Mouse (Mus musculus) liver, embryonic 12.5 days (tissue): ENCODE measurements around the gene Samd4. TPM values are rescaled to one million over a fixed set of nuclear protein-coding genes. Genes with fewer than 3 reads are reported as not detected.

Experiments used
- ATAC-seq: fragments of 200-750 bp; cut with Nextera tagmentation; 2 replicates; pipeline ENCODE4 v1.8.0; 2017; ENCODE audit warnings: moderate number of reproducible peaks, mild to moderate bottlenecking, moderate library complexity
- H3K27ac ChIP-seq: fragments of 300-500 bp; sonication (generic); 2 replicates; pipeline ENCODE4 v1.5.1; 2016; ENCODE audit warnings: mild to moderate bottlenecking
- H3K27me3 ChIP-seq: fragments of 300-500 bp; sonication (generic); replicated peaks from 2 replicates; pipeline ENCODE4 v1.6.1; 2016; ENCODE audit warnings: mild to moderate bottlenecking, moderate library complexity
- H3K36me3 ChIP-seq: fragments of 300-500 bp; sonication (generic); 2 replicates; pipeline ENCODE4 v1.6.1; 2016; ENCODE audit warnings: mild to moderate bottlenecking, moderate library complexity
- H3K4me1 ChIP-seq: fragments of 300-500 bp; sonication (generic); 2 replicates; pipeline ENCODE4 v1.6.1; 2016
- H3K4me2 ChIP-seq: fragments of 300-500 bp; sonication (generic); 2 replicates; pipeline ENCODE4 v1.6.1; 2016; ENCODE audit warnings: mild to moderate bottlenecking, moderate library complexity
- H3K4me3 ChIP-seq: fragments of 300-500 bp; sonication (generic); 2 replicates; pipeline ENCODE4 v1.5.1; 2016; ENCODE audit warnings: mild to moderate bottlenecking, moderate library complexity
- H3K9ac ChIP-seq: fragments of 300-500 bp; sonication (generic); 2 replicates; pipeline ENCODE4 v1.6.1; 2016; ENCODE audit warnings: mild to moderate bottlenecking, moderate library complexity
- H3K9me3 ChIP-seq: fragments of 300-500 bp; sonication (generic); replicated peaks from 2 replicates; pipeline ENCODE4 v1.6.1; 2016; ENCODE audit warnings: mild to moderate bottlenecking, moderate library complexity
- WGBS: fragments of 180-500 bp; shearing (Covaris S2); methylation state at CpG from one replicate; pipeline ENCODE4 v1.1.7; 2016; ENCODE audit not compliant: insufficient replicate concordance; 5-methylcytosine and 5-hydroxymethylcytosine counted together
- polyA plus RNA-seq: library from polyadenylated mRNA; unstranded; fragments of >200 nt; fragmentation: Nextera tagmentation; extraction: Ambion mirVana; gene quantifications from 2 replicates; pipeline ENCODE4 v1.2.1, GENCODE M21; 2016

Gene Samd4
- polyA plus RNA-seq, 1 experiment from 2014 or later = 0.67 TPM

DNA sequence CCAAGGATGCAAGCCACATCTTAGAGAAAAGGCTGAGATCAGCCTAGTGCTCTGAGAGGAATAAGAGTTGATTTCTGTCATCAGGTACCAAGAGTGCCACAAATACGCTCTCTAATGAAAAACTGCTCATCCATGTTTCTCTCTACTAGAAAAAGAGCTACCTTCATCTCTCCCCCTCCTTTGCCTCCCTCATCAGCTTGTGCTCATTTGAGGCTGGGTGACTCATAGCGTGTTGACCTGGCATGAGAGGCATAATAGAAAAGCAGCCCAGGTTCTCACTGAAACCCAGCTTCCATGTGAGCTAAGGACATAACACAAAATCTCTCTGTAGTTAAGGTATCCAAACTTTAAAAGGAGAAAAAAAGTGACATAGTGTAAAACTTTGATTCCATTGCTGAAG, 176.3 kb downstream of the Samd4 start:
- Histone ChIP-seq H3K4me1 (no peaks in the 10 kb centered on the region), H3K4me3 (no peak overlapping the region), H3K27me3 (0 out of 2 replicates have a peak, but pooled peaks cover 7% of the 10 kb centered on the region), H3K9me3 (no peaks in the 10 kb centered on the region), H3K9ac (no peak overlapping the region), H3K27ac (no peak overlapping the region), H3K36me3 (no peaks in the 10 kb centered on the region), H3K4me2 (no peak overlapping the region)
- 75% methylated on average over 2 of the region's 2 CpGs for WGBS
- no peak for ATAC-seq

DNA sequence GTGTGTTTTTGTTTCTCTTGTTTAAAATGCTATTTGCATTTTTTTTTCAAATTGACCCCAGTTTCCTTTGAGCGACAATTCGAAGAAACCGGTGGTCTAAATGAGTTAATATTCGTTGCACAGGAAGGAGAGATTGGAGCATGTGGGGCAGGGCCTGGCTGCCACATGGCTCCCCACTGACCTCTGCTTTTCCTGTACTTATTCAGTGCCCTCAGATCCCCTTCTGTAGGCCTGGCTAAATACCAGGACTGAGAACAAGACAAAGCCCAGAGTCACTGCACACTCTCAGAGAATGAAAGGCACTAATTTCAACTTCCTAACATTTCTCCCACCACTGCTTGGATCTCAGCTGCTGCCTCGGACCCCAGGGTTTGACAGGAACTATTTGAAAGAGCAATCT, 182.4 kb downstream of the Samd4 start:
- no peaks in the 10 kb centered on the region for H3K36me3 ChIP-seq
- H3K4me2 ChIP-seq = no peak overlapping the region
- 54% methylated on average over 5 of the region's 5 CpGs for WGBS
- no peaks in the 10 kb centered on the region for H3K4me1 ChIP-seq
- H3K27me3 ChIP-seq = 0 out of 2 replicates have a peak, but pooled peaks cover under 1% of the 10 kb centered on the region
- H3K27ac ChIP-seq = no peak overlapping the region
- H3K9ac ChIP-seq = no peak overlapping the region
- H3K9me3 ChIP-seq = no peaks in the 10 kb centered on the region
- no peak overlapping the region for H3K4me3 ChIP-seq
- no peak for ATAC-seq

DNA sequence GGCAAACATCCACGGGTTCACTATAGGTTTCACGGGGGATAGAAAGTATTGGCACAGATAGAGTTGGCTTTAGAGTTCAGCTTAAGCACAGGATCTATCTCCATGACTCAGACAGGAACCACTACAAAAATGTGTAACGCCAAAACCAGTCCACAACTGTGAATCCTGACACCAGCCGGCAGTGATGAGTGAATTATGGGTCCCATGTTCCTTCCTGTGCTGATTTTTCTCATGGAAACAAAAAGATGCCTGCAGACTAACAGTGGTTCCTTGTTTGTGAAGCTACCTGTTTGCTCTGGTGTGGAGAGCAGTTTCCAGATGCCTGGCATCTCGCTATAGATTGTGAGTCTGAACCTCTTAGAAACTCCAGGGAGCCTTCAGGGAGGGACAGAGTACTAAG, 184.2 kb downstream of the Samd4 start:
- ATAC-seq = no peak
- 59% methylated on average over 5 of the region's 5 CpGs for WGBS
- Histone ChIP-seq H3K9ac (no peak overlapping the region), H3K4me1 (no peaks in the 10 kb centered on the region), H3K4me3 (no peak overlapping the region), H3K9me3 (no peaks in the 10 kb centered on the region), H3K4me2 (no peak overlapping the region), H3K27ac (no peak overlapping the region), H3K27me3 (no peaks in the 10 kb centered on the region), H3K36me3 (no peaks in the 10 kb centered on the region)

GRCm38 (mm10) chr14:47074045-47074666, 191.5 kb downstream of the Samd4 start:
- Histone ChIP-seq H3K4me2 (no peak overlapping the region), H3K27ac (no peak overlapping the region), H3K4me3 (no peak overlapping the region), H3K9me3 (no peaks in the 10 kb centered on the region), H3K4me1 (no peaks in the 10 kb centered on the region), H3K27me3 (0 out of 2 replicates have a peak, but pooled peaks cover 8% of the 10 kb centered on the region), H3K9ac (no peak overlapping the region), H3K36me3 (no peaks in the 10 kb centered on the region)
- 53% methylated on average over 18 of the region's 18 CpGs for WGBS
- ATAC-seq = no peak

GRCm38 (mm10) chr14:47075010-47075677, 192.5 kb downstream of the Samd4 start:
- no peaks in the 10 kb centered on the region for H3K9me3 ChIP-seq
- H3K4me3 ChIP-seq = no peak overlapping the region
- H3K9ac ChIP-seq = no peak overlapping the region
- 70% methylated on average over 14 of the region's 14 CpGs for WGBS
- H3K4me1 ChIP-seq = no peaks in the 10 kb centered on the region
- H3K27ac ChIP-seq = no peak overlapping the region
- no peak overlapping the region for H3K4me2 ChIP-seq
- H3K27me3 ChIP-seq = peaks cover 13% of the 10 kb centered on the region; the same call in 1 of the 2 replicates
- no peaks in the 10 kb centered on the region for H3K36me3 ChIP-seq
- ATAC-seq = no peak

GRCm38 (mm10) chr14:47075856-47076255, 193.2 kb downstream of the Samd4 start:
- ATAC-seq = no peak
- Histone ChIP-seq H3K27ac (no peak overlapping the region), H3K27me3 (peaks cover 16% of the 10 kb centered on the region; the same call in 1 of the 2 replicates), H3K4me2 (no peak overlapping the region), H3K9me3 (no peaks in the 10 kb centered on the region), H3K36me3 (no peaks in the 10 kb centered on the region), H3K4me3 (no peak overlapping the region), H3K4me1 (no peaks in the 10 kb centered on the region), H3K9ac (no peak overlapping the region)
- WGBS = 67% methylated on average over 5 of the region's 5 CpGs

- ATAC-seq = no peak
- Histone ChIP-seq H3K4me2 (no peak overlapping the region), H3K36me3 (no peaks in the 10 kb centered on the region), H3K4me1 (no peaks in the 10 kb centered on the region), H3K27ac (no peak overlapping the region), H3K4me3 (no peak overlapping the region), H3K27me3 (peaks cover 16% of the 10 kb centered on the region; the same call in 1 of the 2 replicates), H3K9ac (no peak overlapping the region), H3K9me3 (no peaks in the 10 kb centered on the region)
- 80% methylated on average over 14 of the region's 14 CpGs for WGBS
These were observed 194.4 kb downstream of the Samd4 start for GRCm38 (mm10) chr14:47076956-47077575.

- H3K9me3 ChIP-seq = no peaks in the 10 kb centered on the region
- ATAC-seq = no peak
- no peak overlapping the region for H3K4me3 ChIP-seq
- H3K27me3 ChIP-seq = peaks cover 16% of the 10 kb centered on the region; the same call in 1 of the 2 replicates
- no peak overlapping the region for H3K4me2 ChIP-seq
- no peak overlapping the region for H3K27ac ChIP-seq
- 57% methylated on average over 3 of the region's 3 CpGs for WGBS
- no peaks in the 10 kb centered on the region for H3K4me1 ChIP-seq
- no peaks in the 10 kb centered on the region for H3K36me3 ChIP-seq
- H3K9ac ChIP-seq = no peak overlapping the region
These were observed 194.9 kb downstream of the Samd4 start for GRCm38 (mm10) chr14:47077576-47077970.

DNA sequence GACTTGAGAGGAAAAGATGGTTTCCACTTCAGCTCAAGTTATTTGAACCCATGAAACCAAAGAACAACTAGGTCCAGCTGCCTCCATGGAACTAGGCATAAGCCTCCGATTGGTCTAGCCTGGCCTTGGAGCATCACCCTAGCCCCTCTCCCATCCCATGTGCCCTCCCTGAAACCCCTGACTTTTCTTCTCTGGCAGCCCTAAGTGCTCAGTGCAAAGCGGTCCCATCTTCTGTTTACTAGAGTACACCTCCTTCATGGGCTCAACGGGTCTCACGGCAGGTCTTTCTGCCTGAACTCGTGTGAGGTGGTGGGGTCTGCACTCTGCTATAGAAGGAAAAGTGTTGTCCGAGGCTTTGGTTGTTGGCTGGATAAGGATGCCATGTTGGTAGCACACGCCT, 197.3 kb downstream of the Samd4 start:
- Histone ChIP-seq H3K36me3 (no peaks in the 10 kb centered on the region), H3K27ac (no peak overlapping the region), H3K9ac (no peak overlapping the region), H3K9me3 (no peaks in the 10 kb centered on the region), H3K27me3 (peaks cover 19% of the 10 kb centered on the region; the same call in 1 of the 2 replicates), H3K4me3 (no peak overlapping the region), H3K4me2 (no peak overlapping the region), H3K4me1 (no peaks in the 10 kb centered on the region)
- 75% methylated on average over 7 of the region's 7 CpGs for WGBS
- no peak for ATAC-seq

GRCm38 (mm10) chr14:47083311-47083710, 200.7 kb downstream of the Samd4 start:
- Histone ChIP-seq H3K36me3 (no peaks in the 10 kb centered on the region), H3K4me3 (no peak overlapping the region), H3K27me3 (peaks cover 16% of the 10 kb centered on the region; the same call in 1 of the 2 replicates), H3K4me2 (no peak overlapping the region), H3K4me1 (peaks cover 15% of the 10 kb centered on the region), H3K27ac (no peak overlapping the region), H3K9me3 (no peaks in the 10 kb centered on the region), H3K9ac (no peak overlapping the region)
- ATAC-seq = no peak
- WGBS = 56% methylated on average over 9 of the region's 9 CpGs

GRCm38 (mm10) chr14:47083838-47084237, 201.2 kb downstream of the Samd4 start:
- H3K4me2 ChIP-seq = no peak overlapping the region
- no peak overlapping the region for H3K4me3 ChIP-seq
- peaks cover 16% of the 10 kb centered on the region; the same call in 1 of the 2 replicates for H3K27me3 ChIP-seq
- H3K4me1 ChIP-seq = peaks cover 17% of the 10 kb centered on the region
- no peak for ATAC-seq
- H3K36me3 ChIP-seq = no peaks in the 10 kb centered on the region
- H3K9me3 ChIP-seq = no peaks in the 10 kb centered on the region
- no peak overlapping the region for H3K27ac ChIP-seq
- 60% methylated on average over 6 of the region's 6 CpGs for WGBS
- H3K9ac ChIP-seq = no peak overlapping the region

DNA sequence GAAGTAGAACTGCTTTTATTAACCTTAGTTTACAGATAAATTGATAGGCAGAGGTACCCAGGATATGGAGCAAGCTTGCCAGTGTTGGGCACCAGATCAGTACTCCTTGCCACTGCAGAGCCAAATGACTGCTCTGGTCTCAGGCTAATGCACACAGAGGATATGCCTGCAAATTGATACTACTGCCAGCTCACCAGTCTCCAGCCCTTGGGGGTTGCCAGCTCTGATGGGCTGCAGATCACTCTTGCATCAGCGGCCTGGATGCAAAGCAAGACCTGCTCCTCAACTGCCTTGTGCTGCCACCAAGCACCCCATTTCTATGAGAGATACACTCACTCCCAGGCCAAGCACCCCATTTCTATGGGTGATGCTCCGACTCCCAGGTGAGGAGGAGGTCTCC, 202.0 kb downstream of the Samd4 start:
- Histone ChIP-seq H3K4me1 (peaks cover 17% of the 10 kb centered on the region), H3K4me3 (no peak overlapping the region), H3K9ac (no peak overlapping the region), H3K36me3 (no peaks in the 10 kb centered on the region), H3K27me3 (peaks cover 17% of the 10 kb centered on the region; the same call in 1 of the 2 replicates), H3K27ac (no peak overlapping the region), H3K9me3 (no peaks in the 10 kb centered on the region), H3K4me2 (no peak overlapping the region)
- ATAC-seq = no peak
- 67% methylated on average over 2 of the region's 2 CpGs for WGBS
